Comparison of ENCODE assay signal across 10 mouse cellular contexts in genomic region chr6:92441205-92441604, GRCm38 (mm10).
DNase-seq lines count a peak whose midpoint lies in the region; ATAC-seq and TF ChIP-seq lines count a peak whose summit lies in the region.
"Had no signal": no experiment of that assay in that cellular context is flagged by ENCODE, and none has a peak within 500 bp of the region (broad histone marks: within the 10 kb centered on the region; RNA-seq: fewer than 3 reads in every experiment).

No protein-coding gene starts in this region.

- no peaks in the 10 kb centered on the region for H3K36me3 ChIP-seq in hindbrain, embryonic 11.5 days (ENCODE audit: control insufficient read depth, insufficient read depth, low read length)
- no peaks in the 10 kb centered on the region for H3K36me3 ChIP-seq in hindbrain, embryonic 16.5 days (ENCODE audit: control insufficient read depth, insufficient read depth, low read length)
- no peaks in the 10 kb centered on the region for H3K36me3 ChIP-seq in small intestine, adult 2 months (ENCODE audit: control insufficient read depth, insufficient read depth, low read length)
- H3K36me3 ChIP-seq: hindbrain, embryonic 15.5 days had no signal

- no peak overlapping the region for H3K9ac ChIP-seq in hindbrain, embryonic 11.5 days (ENCODE audit: low read depth, low read length)
- no peak overlapping the region for H3K9ac ChIP-seq in hindbrain, embryonic 16.5 days (ENCODE audit: low read depth, low read length)
- H3K9ac ChIP-seq: hindbrain, embryonic 15.5 days had no signal

- H3K27ac ChIP-seq in hindbrain, embryonic 11.5 days (ENCODE audit: low read depth, low read length) = no peak overlapping the region
- H3K27ac ChIP-seq in hindbrain, embryonic 16.5 days (ENCODE audit: low read depth, low read length) = no peak overlapping the region
- no peak overlapping the region for H3K27ac ChIP-seq in small intestine, adult 2 months (ENCODE audit: insufficient read depth, low read depth, low read length)
- H3K27ac ChIP-seq: hindbrain, embryonic 15.5 days had no signal

- H3K4me2 ChIP-seq in hindbrain, embryonic 11.5 days (replicated peaks; ENCODE audit: low read depth, low read length) = no peak overlapping the region
- no peak overlapping the region for H3K4me2 ChIP-seq in hindbrain, embryonic 16.5 days (ENCODE audit: low read length)
- H3K4me2 ChIP-seq: hindbrain, embryonic 15.5 days had no signal

- H3K9me3 ChIP-seq in hindbrain, embryonic 11.5 days (ENCODE audit: control insufficient read depth, low read length) = no peaks in the 10 kb centered on the region
- H3K9me3 ChIP-seq in hindbrain, embryonic 16.5 days (ENCODE audit: control insufficient read depth, low read length) = no peaks in the 10 kb centered on the region
- H3K9me3 ChIP-seq: hindbrain, embryonic 15.5 days had no signal

- peak; percentile 38; the same call in 1 of the 2 replicates for TF ChIP-seq CTCF in small intestine, adult 2 months (IDR thresholded peaks at IDR 0.05; ENCODE audit: extremely low read depth, insufficient read length, insufficient replicate concordance, low read depth, low read length)

- no peaks in the 10 kb centered on the region for H3K4me1 ChIP-seq in hindbrain, embryonic 11.5 days (replicated peaks; ENCODE audit: control insufficient read depth, insufficient read depth, low read length)
- H3K4me1 ChIP-seq in hindbrain, embryonic 16.5 days (ENCODE audit: control insufficient read depth, insufficient read depth, low read depth, low read length) = no peaks in the 10 kb centered on the region
- H3K4me1 ChIP-seq in small intestine, adult 2 months (ENCODE audit: control insufficient read depth, insufficient read depth, insufficient read length, low read length) = no peaks in the 10 kb centered on the region

- WGBS in hindbrain, embryonic 11.5 days = 48% methylated on average over 2 of the region's 3 CpGs
- 57% methylated on average over 2 of the region's 3 CpGs for WGBS in hindbrain, embryonic 16.5 days
- WGBS in small intestine, adult 2 months = 55% methylated on average over 3 of the region's 3 CpGs

- no peaks in the 10 kb centered on the region for H3K27me3 ChIP-seq in hindbrain, embryonic 11.5 days (ENCODE audit: control insufficient read depth, insufficient read depth, low read length)
- no peaks in the 10 kb centered on the region for H3K27me3 ChIP-seq in hindbrain, embryonic 16.5 days (replicated peaks; ENCODE audit: control insufficient read depth, insufficient read depth, low read length)
- H3K27me3 ChIP-seq in small intestine, adult 2 months (ENCODE audit: control insufficient read depth, insufficient read depth, low read length) = no peaks in the 10 kb centered on the region; the same call in 1 of the 2 replicates
- H3K27me3 ChIP-seq: hindbrain, embryonic 15.5 days had no signal

- ATAC-seq in hindbrain, embryonic 11.5 days (ENCODE audit: low FRiP score) = no peak
- no peak for ATAC-seq in hindbrain, embryonic 16.5 days
- ATAC-seq in granulocyte monocyte progenitor cell, adult 5-6 weeks (replicated peaks; ENCODE audit: poor library complexity, severe bottlenecking) = peak; percentile 53
- no peak for ATAC-seq in erythroid progenitor cell, adult 5-6 weeks (replicated peaks; ENCODE audit: low FRiP score, poor library complexity, severe bottlenecking)

- TF ChIP-seq POLR2A in small intestine, adult 2 months (IDR thresholded peaks at IDR 0.05; ENCODE audit: low read depth, low read length) = no peak

- peak; percentile 27 for DNase-seq in hindbrain, embryonic 11.5 days (ENCODE audit: low spot score)
- DNase-seq in 3T3-L1 (ENCODE audit: low read depth, low spot score) = peak; percentile 56
- DNase-seq in NIH3T3 (ENCODE audit: low read depth) = peak; percentile 52
- DNase-seq in spleen, postnatal 4 days (ENCODE audit: low spot score in 2 of 2) = no peak

- no peak overlapping the region for H3K4me3 ChIP-seq in hindbrain, embryonic 11.5 days (ENCODE audit: low read depth, low read length)
- no peak overlapping the region for H3K4me3 ChIP-seq in hindbrain, embryonic 16.5 days (ENCODE audit: low read length)
- no peak overlapping the region for H3K4me3 ChIP-seq in small intestine, adult 2 months (ENCODE audit: low read depth, low read length)
- H3K4me3 ChIP-seq: hindbrain, embryonic 15.5 days; myocyte had no signal

Comparison
In these comparisons a context has a peak if more than half of its experiments do, and no peak if none do; other contexts are left out.
1. DNase-seq: peak in hindbrain, embryonic 11.5 days (single experiment), 3T3-L1 (single experiment) and NIH3T3 (single experiment); none in spleen, postnatal 4 days (0 of 2).